Mouse (Mus musculus): ENCODE results near the gene Lrp3. TPM values are rescaled to one million over a fixed set of nuclear protein-coding genes. Genes with fewer than 3 reads are reported as not detected.

Gene Lrp3
- polyA plus RNA-seq, 1 experiment = 3.6 TPM

DNA sequence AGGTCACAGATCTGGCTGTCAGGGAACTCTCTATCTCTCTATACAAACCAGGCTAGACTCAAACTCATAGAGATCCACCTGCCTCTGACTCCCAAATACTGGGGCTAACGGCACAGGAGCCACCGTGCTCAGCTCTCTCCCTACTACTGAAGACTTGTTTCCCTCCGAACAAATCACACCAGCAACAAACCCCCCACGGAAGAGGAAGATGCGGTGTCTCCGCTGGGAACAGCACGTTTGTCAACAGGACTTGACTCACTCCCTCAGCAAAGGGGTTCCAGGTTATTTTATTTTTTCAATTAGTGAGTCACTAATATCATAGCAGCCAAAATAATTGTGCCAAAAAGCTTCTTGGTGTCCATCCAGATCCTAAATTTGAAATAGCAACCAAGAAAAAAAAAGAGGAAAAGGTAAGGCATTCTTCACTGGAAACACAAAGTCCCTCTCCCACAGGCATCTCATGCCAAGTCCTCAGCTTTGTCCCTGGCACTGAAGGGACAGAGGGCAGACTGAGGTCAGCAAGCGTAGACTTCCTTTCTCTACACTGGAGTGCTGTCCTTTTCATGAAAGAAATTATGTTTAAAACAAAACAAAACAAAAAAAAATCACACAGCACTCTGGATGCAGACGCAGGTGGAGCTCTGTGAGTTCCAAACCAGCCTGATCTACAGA, 5.5 kb upstream of the Lrp3 start:
- no peaks in the 10 kb centered on the region for H3K4me1 ChIP-seq (ENCODE audit: control insufficient read depth, insufficient read depth, low read length)
- H3K27me3 ChIP-seq (ENCODE audit: control insufficient read depth, insufficient read depth, low read length, poor library complexity, severe bottlenecking) = no peaks in the 10 kb centered on the region
- no peak overlapping the region for H3K9ac ChIP-seq (ENCODE audit: low read depth, poor library complexity, severe bottlenecking)
- H3K36me3 ChIP-seq (ENCODE audit: control insufficient read depth, insufficient read depth, low read length, poor library complexity, severe bottlenecking) = no peaks in the 10 kb centered on the region
- no peaks in the 10 kb centered on the region for H3K9me3 ChIP-seq (replicated peaks; ENCODE audit: control insufficient read depth, insufficient read depth, low read length, poor library complexity, severe bottlenecking)
- no peak overlapping the region for H3K4me3 ChIP-seq (ENCODE audit: low read depth, low read length)
- no peak overlapping the region for H3K27ac ChIP-seq (ENCODE audit: insufficient read depth, low read length)
- TF ChIP-seq EP300 (IDR thresholded peaks at IDR 0.05; ENCODE audit: insufficient read depth, low read depth, low read length) (no peak), CTCF (IDR thresholded peaks at IDR 0.05; ENCODE audit: low read depth, low read length) (no peak), POLR2A (IDR thresholded peaks at IDR 0.05; ENCODE audit: insufficient read depth, low read length) (no peak)

DNA sequence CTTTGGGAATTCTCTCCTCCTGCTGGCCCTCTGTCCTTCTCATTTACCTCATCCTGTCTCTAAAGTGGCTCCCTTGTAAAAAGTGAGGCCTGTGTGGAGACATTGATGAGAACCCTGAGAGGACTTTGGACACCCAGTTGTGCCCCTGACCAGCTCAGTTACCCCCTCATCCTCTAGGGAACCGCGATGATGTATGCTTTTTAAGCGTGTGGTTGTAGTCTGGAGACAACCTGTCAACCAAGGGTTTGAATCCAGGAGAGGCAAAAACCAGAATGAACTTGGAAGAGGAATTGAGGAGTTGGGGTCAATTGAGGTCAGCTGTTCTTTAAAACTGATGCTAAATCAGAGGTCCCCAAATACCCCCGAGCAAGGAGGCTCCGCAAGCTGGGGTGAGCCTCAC, 433 bp upstream of the Lrp3 start:
- TF ChIP-seq CTCF (IDR thresholded peaks at IDR 0.05; ENCODE audit: low read depth, low read length) (no peak), POLR2A (IDR thresholded peaks at IDR 0.05; ENCODE audit: insufficient read depth, low read length) (no peak), EP300 (IDR thresholded peaks at IDR 0.05; ENCODE audit: insufficient read depth, low read depth, low read length) (no peak)
- Histone ChIP-seq H3K36me3 (ENCODE audit: control insufficient read depth, insufficient read depth, low read length, poor library complexity, severe bottlenecking) (no peaks in the 10 kb centered on the region), H3K4me3 (ENCODE audit: low read depth, low read length) (no peak overlapping the region), H3K27me3 (ENCODE audit: control insufficient read depth, insufficient read depth, low read length, poor library complexity, severe bottlenecking) (no peaks in the 10 kb centered on the region), H3K4me1 (ENCODE audit: control insufficient read depth, insufficient read depth, low read length) (no peaks in the 10 kb centered on the region), H3K27ac (ENCODE audit: insufficient read depth, low read length) (no peak overlapping the region), H3K9ac (ENCODE audit: low read depth, poor library complexity, severe bottlenecking) (no peak overlapping the region), H3K9me3 (replicated peaks; ENCODE audit: control insufficient read depth, insufficient read depth, low read length, poor library complexity, severe bottlenecking) (no peaks in the 10 kb centered on the region)

DNA sequence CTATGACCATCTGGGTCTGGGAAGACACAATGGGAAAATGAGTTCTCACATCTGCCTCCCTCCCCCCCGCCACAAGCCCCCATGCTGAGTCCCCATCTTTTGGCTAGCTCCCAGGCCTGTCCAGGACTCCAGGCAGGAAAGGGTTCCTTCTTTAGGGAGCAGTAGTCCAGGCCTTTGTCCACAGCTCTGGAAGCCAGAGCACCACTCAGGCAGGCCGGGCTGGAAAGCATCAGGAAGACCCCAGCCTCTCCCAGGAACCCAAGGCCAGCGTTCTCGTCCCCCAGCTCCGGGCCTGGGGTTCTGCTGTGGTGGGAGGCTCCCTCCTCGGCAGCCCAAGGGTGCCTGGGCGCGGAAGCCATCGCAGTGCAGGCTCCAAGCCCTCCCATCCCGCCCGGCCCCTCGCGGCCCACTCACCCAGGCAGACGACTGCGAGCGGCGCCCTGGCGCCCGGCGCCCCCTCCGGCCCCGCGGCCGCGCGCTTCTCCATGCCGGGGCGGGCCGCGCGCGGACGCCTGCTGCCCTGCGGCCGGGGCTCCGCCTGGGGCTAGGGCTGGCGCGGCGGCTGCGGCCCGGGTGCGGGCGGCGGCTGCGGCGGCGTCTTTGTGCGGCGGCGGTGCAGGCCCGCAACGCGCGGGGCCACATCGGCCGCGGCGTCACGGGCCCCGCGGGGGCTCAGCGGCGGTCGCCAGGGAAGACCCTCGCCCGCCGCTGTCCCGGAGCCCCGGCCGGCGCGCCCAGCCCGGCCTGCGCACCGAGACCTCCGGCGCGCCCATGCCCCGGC, 666 bp downstream of the Lrp3 start:
- Histone ChIP-seq H3K36me3 (ENCODE audit: control insufficient read depth, insufficient read depth, low read length, poor library complexity, severe bottlenecking) (no peaks in the 10 kb centered on the region), H3K27ac (ENCODE audit: insufficient read depth, low read length) (no peak overlapping the region), H3K4me1 (ENCODE audit: control insufficient read depth, insufficient read depth, low read length) (no peaks in the 10 kb centered on the region), H3K27me3 (ENCODE audit: control insufficient read depth, insufficient read depth, low read length, poor library complexity, severe bottlenecking) (no peaks in the 10 kb centered on the region), H3K4me3 (ENCODE audit: low read depth, low read length) (peak overlapping the region; percentile 62), H3K9ac (ENCODE audit: low read depth, poor library complexity, severe bottlenecking) (peak overlapping the region; percentile 86), H3K9me3 (replicated peaks; ENCODE audit: control insufficient read depth, insufficient read depth, low read length, poor library complexity, severe bottlenecking) (no peaks in the 10 kb centered on the region)
- TF ChIP-seq EP300 (IDR thresholded peaks at IDR 0.05; ENCODE audit: insufficient read depth, low read depth, low read length) (no peak), CTCF (IDR thresholded peaks at IDR 0.05; ENCODE audit: low read depth, low read length) (no peak), POLR2A (IDR thresholded peaks at IDR 0.05; ENCODE audit: insufficient read depth, low read length) (no peak)

DNA sequence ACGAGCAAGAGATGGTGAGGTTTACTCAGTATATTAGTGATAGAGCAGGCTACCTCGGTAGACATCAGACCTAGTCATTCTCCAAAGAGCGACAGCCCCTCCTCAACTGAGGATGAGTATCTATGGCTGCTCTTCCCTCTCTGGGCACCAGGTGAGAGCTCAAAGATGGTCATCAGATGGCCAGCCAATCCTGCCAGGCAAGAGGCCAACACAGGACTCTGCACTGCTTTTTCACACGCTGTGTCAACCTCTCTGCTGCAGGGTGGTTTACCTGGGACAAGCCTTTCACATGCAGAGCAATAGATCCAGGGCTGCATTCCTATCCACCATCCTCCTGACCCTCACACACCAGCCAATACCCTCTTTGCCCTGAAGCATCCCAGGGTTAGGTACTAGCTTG, 3.5 kb downstream of the Lrp3 start:
- H3K27me3 ChIP-seq (ENCODE audit: control insufficient read depth, insufficient read depth, low read length, poor library complexity, severe bottlenecking) = no peaks in the 10 kb centered on the region
- no peak overlapping the region for H3K4me3 ChIP-seq (ENCODE audit: low read depth, low read length)
- H3K36me3 ChIP-seq (ENCODE audit: control insufficient read depth, insufficient read depth, low read length, poor library complexity, severe bottlenecking) = no peaks in the 10 kb centered on the region
- H3K9ac ChIP-seq (ENCODE audit: low read depth, poor library complexity, severe bottlenecking) = no peak overlapping the region
- H3K4me1 ChIP-seq (ENCODE audit: control insufficient read depth, insufficient read depth, low read length) = no peaks in the 10 kb centered on the region
- H3K9me3 ChIP-seq (replicated peaks; ENCODE audit: control insufficient read depth, insufficient read depth, low read length, poor library complexity, severe bottlenecking) = no peaks in the 10 kb centered on the region
- TF ChIP-seq EP300 (IDR thresholded peaks at IDR 0.05; ENCODE audit: insufficient read depth, low read depth, low read length) = no peak
- TF ChIP-seq CTCF (IDR thresholded peaks at IDR 0.05; ENCODE audit: low read depth, low read length) = no peak
- TF ChIP-seq POLR2A (IDR thresholded peaks at IDR 0.05; ENCODE audit: insufficient read depth, low read length) = no peak
- H3K27ac ChIP-seq (ENCODE audit: insufficient read depth, low read length) = no peak overlapping the region

DNA sequence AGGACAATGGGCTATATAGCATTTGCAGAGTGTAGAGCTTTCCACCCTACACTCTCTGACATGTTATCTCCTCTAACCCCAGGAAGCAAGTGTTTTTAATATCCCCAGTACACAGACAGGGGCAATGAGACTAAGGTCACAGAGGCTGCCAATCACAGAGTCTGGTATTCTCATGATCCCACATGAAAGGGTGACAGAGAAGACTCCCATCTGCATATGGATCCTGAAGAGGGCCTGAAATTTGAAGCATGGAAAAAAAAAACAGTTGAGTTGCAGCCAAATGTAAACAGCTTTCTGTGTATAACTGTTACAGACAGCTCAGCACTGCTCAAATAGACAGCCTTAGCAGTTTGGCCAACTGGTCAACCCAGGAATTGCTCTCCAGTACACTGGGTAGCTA, 15.5 kb downstream of the Lrp3 start:
- no peaks in the 10 kb centered on the region for H3K36me3 ChIP-seq (ENCODE audit: control insufficient read depth, insufficient read depth, low read length, poor library complexity, severe bottlenecking)
- H3K9me3 ChIP-seq (replicated peaks; ENCODE audit: control insufficient read depth, insufficient read depth, low read length, poor library complexity, severe bottlenecking) = no peaks in the 10 kb centered on the region
- H3K27ac ChIP-seq (ENCODE audit: insufficient read depth, low read length) = no peak overlapping the region
- TF ChIP-seq EP300 (IDR thresholded peaks at IDR 0.05; ENCODE audit: insufficient read depth, low read depth, low read length) (no peak), CTCF (IDR thresholded peaks at IDR 0.05; ENCODE audit: low read depth, low read length) (no peak), POLR2A (IDR thresholded peaks at IDR 0.05; ENCODE audit: insufficient read depth, low read length) (no peak)
- no peak overlapping the region for H3K4me3 ChIP-seq (ENCODE audit: low read depth, low read length)
- H3K4me1 ChIP-seq (ENCODE audit: control insufficient read depth, insufficient read depth, low read length) = no peaks in the 10 kb centered on the region
- H3K9ac ChIP-seq (ENCODE audit: low read depth, poor library complexity, severe bottlenecking) = no peak overlapping the region
- H3K27me3 ChIP-seq (ENCODE audit: control insufficient read depth, insufficient read depth, low read length, poor library complexity, severe bottlenecking) = no peaks in the 10 kb centered on the region

Data from ES-Bruce4 (cell line).